Mouse (Mus musculus): ENCODE measurements around the gene Dohh. TPM values are rescaled to one million over a fixed set of nuclear protein-coding genes. Genes with fewer than 3 reads are reported as not detected.

Dohh gene
- polyA plus RNA-seq, 1 experiment from 2014 or later: 61.0 TPM

GRCm38 (mm10) chr10:81430831-81431525 lies 46.8 kb downstream of the Dohh start:
- ATAC-seq (replicated peaks; ENCODE audit: low FRiP score) (0 out of 2 replicates have a peak, but pooled peaks have one; percentile 7), DNase-seq (ENCODE audit: low spot score) (peak; percentile 76)
- 2% methylated on average over 43 of the region's 70 CpGs for WGBS
- peaks cover 17% of the 10 kb centered on the region for H3K4me1 ChIP-seq (replicated peaks; ENCODE audit: control insufficient read depth, insufficient read depth, low read length)
- H3K4me3 ChIP-seq (ENCODE audit: low read depth, low read length): peak overlapping the region; percentile 87
- peaks cover 30% of the 10 kb centered on the region for H3K27me3 ChIP-seq (ENCODE audit: control insufficient read depth, insufficient read depth, low read length)
- no peaks in the 10 kb centered on the region for H3K36me3 ChIP-seq (ENCODE audit: control insufficient read depth, insufficient read depth, low read length)
- peak overlapping the region; percentile 92 for H3K4me2 ChIP-seq (ENCODE audit: low read depth, low read length, severe bottlenecking)
- no peaks in the 10 kb centered on the region for H3K9me3 ChIP-seq (ENCODE audit: control insufficient read depth, low read length)
- peak overlapping the region; percentile 75 for H3K27ac ChIP-seq (ENCODE audit: low read depth, low read length)
- peak overlapping the region; percentile 83 for H3K9ac ChIP-seq (ENCODE audit: low read length)

- Histone ChIP-seq H3K9ac (ENCODE audit: low read length) (no peak overlapping the region), H3K36me3 (ENCODE audit: control insufficient read depth, insufficient read depth, low read length) (no peaks in the 10 kb centered on the region), H3K27me3 (ENCODE audit: control insufficient read depth, insufficient read depth, low read length) (peaks cover 23% of the 10 kb centered on the region), H3K4me1 (replicated peaks; ENCODE audit: control insufficient read depth, insufficient read depth, low read length) (peaks cover 12% of the 10 kb centered on the region), H3K27ac (ENCODE audit: low read depth, low read length) (no peak overlapping the region), H3K9me3 (ENCODE audit: control insufficient read depth, low read length) (no peaks in the 10 kb centered on the region), H3K4me2 (ENCODE audit: low read depth, low read length, severe bottlenecking) (peak overlapping the region; percentile 92), H3K4me3 (ENCODE audit: low read depth, low read length) (peak overlapping the region; percentile 87)
- 18% methylated on average over 15 of the region's 15 CpGs for WGBS
- ATAC-seq (replicated peaks; ENCODE audit: low FRiP score) (no peak), DNase-seq (ENCODE audit: low spot score) (peak; percentile 69)
Observed at GRCm38 (mm10) chr10:81431526-81432168, 47.4 kb downstream of the Dohh start.

GRCm38 (mm10) chr10:81432169-81432867 lies 48.1 kb downstream of the Dohh start:
- 64% methylated on average over 21 of the region's 21 CpGs for WGBS
- Histone ChIP-seq H3K9me3 (ENCODE audit: control insufficient read depth, low read length) (no peaks in the 10 kb centered on the region), H3K27ac (ENCODE audit: low read depth, low read length) (no peak overlapping the region), H3K36me3 (ENCODE audit: control insufficient read depth, insufficient read depth, low read length) (no peaks in the 10 kb centered on the region), H3K27me3 (ENCODE audit: control insufficient read depth, insufficient read depth, low read length) (peaks cover 16% of the 10 kb centered on the region), H3K4me1 (replicated peaks; ENCODE audit: control insufficient read depth, insufficient read depth, low read length) (peaks cover 9% of the 10 kb centered on the region), H3K9ac (ENCODE audit: low read length) (no peak overlapping the region), H3K4me2 (ENCODE audit: low read depth, low read length, severe bottlenecking) (peak overlapping the region; percentile 15; the same call in 1 of the 2 replicates), H3K4me3 (ENCODE audit: low read depth, low read length) (peak overlapping the region; percentile 6; the same call in 1 of the 2 replicates)
- no peak for ATAC-seq (replicated peaks; ENCODE audit: low FRiP score)
- peak; percentile 51 for DNase-seq (ENCODE audit: low spot score)

GRCm38 (mm10) chr10:81432868-81433262 lies 48.6 kb downstream of the Dohh start:
- DNase-seq (ENCODE audit: low spot score) (peak; percentile 90), ATAC-seq (replicated peaks; ENCODE audit: low FRiP score) (peak; percentile 88)
- no peak overlapping the region for H3K9ac ChIP-seq (ENCODE audit: low read length)

GRCm38 (mm10) chr10:81433541-81434289 lies 49.5 kb downstream of the Dohh start:
- Histone ChIP-seq H3K4me2 (ENCODE audit: low read depth, low read length, severe bottlenecking) (peak overlapping the region; percentile 45; the same call in 1 of the 2 replicates), H3K27ac (ENCODE audit: low read depth, low read length) (no peak overlapping the region), H3K4me1 (replicated peaks; ENCODE audit: control insufficient read depth, insufficient read depth, low read length) (peaks cover 8% of the 10 kb centered on the region), H3K27me3 (ENCODE audit: control insufficient read depth, insufficient read depth, low read length) (peaks cover 4% of the 10 kb centered on the region; the same call in 1 of the 2 replicates), H3K36me3 (ENCODE audit: control insufficient read depth, insufficient read depth, low read length) (no peaks in the 10 kb centered on the region), H3K9ac (ENCODE audit: low read length) (no peak overlapping the region), H3K4me3 (ENCODE audit: low read depth, low read length) (no peak overlapping the region), H3K9me3 (ENCODE audit: control insufficient read depth, low read length) (no peaks in the 10 kb centered on the region)
- DNase-seq (ENCODE audit: low spot score) (peak; percentile 61), ATAC-seq (replicated peaks; ENCODE audit: low FRiP score) (no peak)
- 78% methylated on average over 26 of the region's 26 CpGs for WGBS

More at GRCm38 (mm10) chr10:81432868-81433262, 48.6 kb downstream of the Dohh start:
- Histone ChIP-seq H3K27ac (ENCODE audit: low read depth, low read length) (no peak overlapping the region), H3K4me3 (ENCODE audit: low read depth, low read length) (peak overlapping the region; percentile 10; the same call in 1 of the 2 replicates), H3K9me3 (ENCODE audit: control insufficient read depth, low read length) (no peaks in the 10 kb centered on the region), H3K27me3 (ENCODE audit: control insufficient read depth, insufficient read depth, low read length) (peaks cover 11% of the 10 kb centered on the region), H3K4me2 (ENCODE audit: low read depth, low read length, severe bottlenecking) (peak overlapping the region; percentile 45), H3K36me3 (ENCODE audit: control insufficient read depth, insufficient read depth, low read length) (no peaks in the 10 kb centered on the region), H3K4me1 (replicated peaks; ENCODE audit: control insufficient read depth, insufficient read depth, low read length) (peaks cover 8% of the 10 kb centered on the region)
- WGBS: 4% methylated on average over 17 of the region's 17 CpGs

GRCm38 (mm10) chr10:81434361-81435263 lies 50.4 kb downstream of the Dohh start:
- Histone ChIP-seq H3K4me2 (ENCODE audit: low read depth, low read length, severe bottlenecking) (no peak overlapping the region), H3K27me3 (ENCODE audit: control insufficient read depth, insufficient read depth, low read length) (peaks cover 4% of the 10 kb centered on the region; the same call in 1 of the 2 replicates), H3K36me3 (ENCODE audit: control insufficient read depth, insufficient read depth, low read length) (no peaks in the 10 kb centered on the region), H3K4me3 (ENCODE audit: low read depth, low read length) (no peak overlapping the region), H3K9me3 (ENCODE audit: control insufficient read depth, low read length) (no peaks in the 10 kb centered on the region), H3K4me1 (replicated peaks; ENCODE audit: control insufficient read depth, insufficient read depth, low read length) (peaks cover 7% of the 10 kb centered on the region), H3K9ac (ENCODE audit: low read length) (no peak overlapping the region), H3K27ac (ENCODE audit: low read depth, low read length) (no peak overlapping the region)
- DNase-seq (ENCODE audit: low spot score) (peak; percentile 49), ATAC-seq (replicated peaks; ENCODE audit: low FRiP score) (no peak)
- 69% methylated on average over 15 of the region's 15 CpGs for WGBS

GRCm38 (mm10) chr10:81435436-81435835 lies 51.2 kb downstream of the Dohh start:
- no peak for DNase-seq (ENCODE audit: low spot score)
- no peak for ATAC-seq (replicated peaks; ENCODE audit: low FRiP score)
- H3K4me3 ChIP-seq (ENCODE audit: low read depth, low read length): no peak overlapping the region
- H3K9ac ChIP-seq (ENCODE audit: low read length): no peak overlapping the region
- no peak overlapping the region for H3K4me2 ChIP-seq (ENCODE audit: low read depth, low read length, severe bottlenecking)
- H3K27ac ChIP-seq (ENCODE audit: low read depth, low read length): no peak overlapping the region
- no peaks in the 10 kb centered on the region for H3K9me3 ChIP-seq (ENCODE audit: control insufficient read depth, low read length)
- no peaks in the 10 kb centered on the region for H3K36me3 ChIP-seq (ENCODE audit: control insufficient read depth, insufficient read depth, low read length)
- H3K27me3 ChIP-seq (ENCODE audit: control insufficient read depth, insufficient read depth, low read length): peaks cover 4% of the 10 kb centered on the region; the same call in 1 of the 2 replicates
- 80% methylated on average over 3 of the region's 3 CpGs for WGBS
- peaks cover 4% of the 10 kb centered on the region for H3K4me1 ChIP-seq (replicated peaks; ENCODE audit: control insufficient read depth, insufficient read depth, low read length)
